Mouse (Mus musculus) megakaryocyte progenitor cell, adult 5-6 weeks (primary cell): ENCODE measurements around the gene Gucd1. TPM values are rescaled to one million over a fixed set of nuclear protein-coding genes. Genes with fewer than 3 reads are reported as not detected.

Experiments
- ATAC-seq: replicated peaks from 2 replicates; pipeline ENCODE4 v1.8.0; 2016; ENCODE audit warnings: mild to moderate bottlenecking, moderate TSS enrichment, inconsistent platforms; ENCODE audit not compliant: poor library complexity
- total RNA-seq, 2 experiments: library from RNA; stranded (forward) in 1 of 2; stranded (reverse) in 1 of 2; fragments of 157-497, 149-512 nt in 1 of 2; fragments of 200-1000 nt in 1 of 2; gene quantifications; 2 replicates each; pipeline versions ENCODE4 v1.2.3 to v1.2.4; 2015 to 2017

The Gucd1 gene
- total RNA-seq, 2 experiments from 2014 or later: 7.3 to 11.2 TPM

DNA sequence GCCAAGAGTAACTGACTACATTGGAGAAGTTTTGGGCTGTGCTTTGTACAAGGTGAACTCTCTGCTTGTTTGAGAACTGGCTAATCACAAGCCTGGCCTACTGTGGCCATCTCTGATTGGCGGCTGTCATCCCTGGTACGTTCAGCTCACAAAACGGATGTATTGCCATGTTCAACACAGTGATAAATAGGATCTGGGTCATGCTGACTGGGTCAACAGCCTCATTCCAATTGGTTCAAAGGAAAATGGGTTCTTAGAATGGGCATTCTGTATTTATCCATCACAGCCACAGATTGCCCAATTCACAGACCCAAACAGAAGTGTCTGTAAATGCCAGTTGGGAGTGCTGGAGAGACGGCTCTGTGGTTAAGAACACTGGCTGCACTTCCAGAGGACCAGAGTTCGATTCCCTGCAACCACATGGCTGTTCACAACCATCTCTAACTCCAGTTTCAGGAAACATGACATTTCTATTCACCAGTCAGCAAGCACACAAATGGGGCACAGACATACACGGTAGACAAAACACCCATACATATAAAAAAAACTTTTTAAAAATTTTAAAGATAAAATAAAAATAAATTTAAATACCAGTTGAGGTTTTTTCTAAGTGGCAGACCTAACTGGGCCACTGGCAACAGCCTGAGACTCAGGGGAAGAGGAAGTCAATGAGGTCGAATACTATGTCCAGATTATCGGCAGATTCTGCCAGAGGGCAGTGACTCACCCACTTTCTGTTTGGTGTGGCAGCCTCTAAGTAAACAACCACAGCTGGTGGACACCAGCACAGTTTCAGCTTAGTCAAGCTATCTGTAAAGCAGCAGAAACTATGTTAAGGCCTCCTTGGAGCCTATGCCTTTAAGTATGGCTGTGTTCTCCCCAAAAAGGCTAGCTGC, 13.3 kb downstream of the Gucd1 start:
- ATAC-seq: peak; percentile 70

DNA sequence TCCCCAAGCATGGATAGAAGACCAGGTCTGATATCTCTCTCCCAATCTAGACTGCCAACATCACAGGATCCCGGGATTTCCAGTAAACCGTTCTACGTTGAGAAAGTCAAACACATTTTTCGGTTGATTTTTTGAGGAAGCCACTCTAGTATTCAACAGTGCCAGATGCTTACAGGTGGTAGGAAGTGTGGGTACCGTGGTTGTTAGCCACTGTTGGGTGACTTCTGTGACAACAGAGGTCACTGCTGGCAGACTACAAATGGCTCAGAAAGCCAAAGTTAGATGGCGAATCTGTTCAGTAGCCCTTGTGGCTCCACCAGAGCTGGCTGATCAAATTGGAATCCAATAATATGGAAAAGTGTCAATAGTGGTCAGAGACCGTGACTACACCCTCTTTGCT, 14.1 kb downstream of the Gucd1 start:
- ATAC-seq: 0 out of 2 replicates have a peak, but pooled peaks have one; percentile 23

DNA sequence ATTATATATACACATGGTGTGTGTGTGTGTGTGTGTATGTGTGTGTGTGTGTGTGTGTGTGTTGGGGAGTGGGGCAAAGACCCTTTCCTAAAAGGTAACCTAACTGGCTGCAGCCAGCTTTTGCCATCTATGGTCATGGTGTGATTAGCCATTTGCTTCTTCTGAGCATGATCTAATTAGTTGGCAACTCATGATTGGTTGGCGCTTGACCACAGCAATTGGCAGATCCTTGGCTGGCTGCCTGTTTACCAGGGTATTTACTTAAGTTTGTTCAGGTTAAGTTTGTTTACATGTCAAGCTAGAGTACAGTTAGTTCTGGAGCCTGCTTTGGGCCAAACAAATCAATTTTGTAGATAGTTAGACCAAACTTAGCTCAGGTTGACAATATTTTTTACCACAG, 16.1 kb downstream of the Gucd1 start:
- no peak for ATAC-seq

DNA sequence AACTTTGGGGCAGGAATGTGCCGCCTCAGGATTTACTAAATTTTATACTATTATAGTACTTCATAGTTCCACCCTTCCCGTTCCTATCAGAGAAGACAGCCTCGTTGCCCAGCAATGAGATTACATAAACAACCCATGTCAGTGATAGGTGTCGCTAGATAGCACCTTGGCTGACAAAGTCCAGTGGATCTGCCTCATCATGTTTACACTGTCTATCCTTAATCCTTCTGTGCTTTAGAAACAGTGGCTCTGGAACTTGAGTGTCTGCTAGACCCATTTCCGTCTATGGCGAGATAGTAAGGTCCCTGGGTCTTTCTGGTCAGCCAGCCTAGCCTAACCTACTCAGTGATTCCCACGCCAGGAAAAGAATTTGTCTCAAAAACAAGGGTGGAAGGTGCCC, 17.4 kb downstream of the Gucd1 start:
- ATAC-seq: peak; percentile 70

DNA sequence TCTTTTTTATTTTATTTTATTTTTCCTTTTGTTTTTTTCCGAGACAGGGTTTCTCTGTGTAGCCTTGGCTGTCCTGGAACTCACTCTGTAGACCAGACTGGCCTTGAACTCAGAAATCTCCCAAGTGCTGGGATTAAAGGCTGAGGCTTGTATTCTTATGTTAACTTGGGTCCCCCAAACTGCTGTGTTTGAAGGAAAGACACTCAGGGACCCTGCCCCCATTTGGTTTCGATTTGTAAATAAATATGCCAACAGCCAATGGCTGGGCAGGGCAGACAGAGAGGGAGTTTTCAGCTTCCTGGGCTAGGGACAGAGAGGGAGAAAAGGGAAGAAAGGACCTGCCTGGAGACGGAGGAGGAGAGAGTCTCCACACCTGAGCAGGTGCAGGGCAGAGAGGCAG, 18.0 kb downstream of the Gucd1 start:
- no peak for ATAC-seq

DNA sequence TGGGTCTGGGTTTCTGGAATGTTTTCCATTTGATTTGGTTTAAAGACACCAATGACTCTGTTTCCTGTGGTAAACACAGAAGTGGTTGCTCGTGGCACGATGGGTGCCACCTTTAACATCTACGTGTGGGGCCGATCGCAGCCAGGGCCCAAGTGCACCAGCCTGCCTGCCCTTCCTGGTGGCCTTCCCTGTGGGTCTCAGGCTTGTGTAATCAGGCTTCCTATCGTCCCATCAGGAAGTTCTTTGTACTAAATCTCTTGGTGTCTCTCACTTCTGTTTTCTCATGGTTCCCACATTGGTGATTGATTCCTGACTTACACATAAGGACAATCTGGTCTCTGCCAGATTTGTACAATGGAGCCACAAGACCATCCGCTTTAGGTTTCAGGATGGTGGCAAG, 18.6 kb downstream of the Gucd1 start:
- peak; percentile 37 for ATAC-seq

DNA sequence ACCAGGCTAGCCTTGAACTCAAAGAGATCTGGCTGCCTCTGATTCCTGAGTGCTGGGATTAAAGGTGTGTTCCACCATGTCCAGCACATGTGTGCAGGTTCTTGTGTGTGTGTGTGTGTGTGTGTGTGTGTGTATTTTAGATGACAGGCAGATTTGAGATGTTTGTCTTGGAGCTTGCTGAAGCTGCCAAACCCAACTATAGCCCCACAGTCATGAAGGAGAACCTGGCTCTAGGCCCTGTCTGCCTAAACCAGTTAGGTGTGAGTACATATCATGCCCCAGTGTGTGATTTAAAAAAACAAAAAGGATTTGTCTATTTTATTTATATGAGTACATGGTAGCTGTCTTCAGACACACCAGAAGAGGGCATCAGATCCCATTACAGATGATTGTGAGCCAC, 21.9 kb downstream of the Gucd1 start:
- ATAC-seq: no peak

DNA sequence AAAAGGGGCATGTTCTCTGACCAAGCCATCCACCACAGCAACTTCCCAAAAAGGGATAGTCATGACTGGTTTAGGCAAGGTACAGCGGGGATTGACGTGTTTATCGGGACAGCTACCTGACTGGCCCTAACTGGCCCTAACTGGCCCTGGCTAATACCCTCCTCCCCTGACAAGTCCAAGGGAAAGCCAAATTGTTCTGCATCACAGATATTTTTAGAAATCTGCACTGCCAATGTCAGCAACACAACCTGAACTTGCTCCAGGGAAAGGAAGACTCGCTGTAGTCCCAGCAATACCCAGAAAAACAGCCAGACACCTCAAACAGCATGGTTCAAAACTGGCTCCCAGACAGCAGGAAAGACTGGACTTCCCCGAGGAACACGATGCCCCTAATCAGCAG, 22.5 kb downstream of the Gucd1 start:
- ATAC-seq: no peak

DNA sequence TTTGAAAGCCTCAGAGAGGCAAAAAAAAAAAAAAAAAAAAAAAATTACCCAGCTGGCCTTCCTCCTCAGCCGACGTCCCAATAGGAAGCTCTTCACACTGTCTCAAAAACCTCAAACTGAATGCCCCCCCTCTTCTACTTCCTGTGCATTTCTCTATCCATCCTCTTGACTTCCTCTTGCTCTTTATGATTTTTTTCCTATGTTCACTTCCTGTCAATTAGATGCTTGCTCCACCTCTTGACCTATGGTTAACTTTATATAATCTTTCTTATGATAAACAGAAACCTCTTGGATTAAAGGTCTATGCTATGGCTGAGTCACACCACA, 25.9 kb downstream of the Gucd1 start:
- peak; percentile 59 for ATAC-seq

DNA sequence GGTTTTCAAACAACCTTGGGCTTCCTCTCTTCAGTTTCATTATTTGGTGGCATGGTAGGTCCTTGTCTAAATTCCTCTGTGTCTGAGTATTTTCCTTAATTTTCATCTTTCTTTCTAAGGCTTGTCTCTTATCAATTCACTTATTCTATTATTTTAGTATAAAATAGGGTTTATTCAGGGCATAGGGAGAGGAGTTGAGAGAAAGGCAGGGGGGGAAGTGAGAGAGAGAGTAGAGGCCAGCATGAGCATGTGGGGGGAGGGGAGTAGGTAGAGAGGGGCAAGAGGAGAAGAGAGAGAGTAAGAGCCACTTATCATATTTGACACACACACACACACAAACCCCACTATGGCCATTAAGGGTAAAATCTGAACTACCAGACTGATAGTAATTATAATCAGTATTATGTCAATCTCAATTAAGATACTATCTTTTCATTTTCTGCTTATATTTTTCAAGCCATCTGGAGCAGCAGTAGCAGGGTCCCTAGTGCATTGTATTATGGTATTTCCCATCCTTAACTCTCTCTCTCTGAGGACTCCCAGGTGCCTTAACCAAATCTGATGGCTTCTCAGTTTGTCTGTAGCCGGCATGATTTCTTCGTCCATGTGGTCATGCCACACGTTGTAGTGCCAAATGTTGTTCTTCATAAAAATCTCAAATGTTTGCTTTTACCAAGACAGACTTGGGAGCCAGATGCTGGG, 26.4 kb downstream of the Gucd1 start:
- ATAC-seq: no peak

DNA sequence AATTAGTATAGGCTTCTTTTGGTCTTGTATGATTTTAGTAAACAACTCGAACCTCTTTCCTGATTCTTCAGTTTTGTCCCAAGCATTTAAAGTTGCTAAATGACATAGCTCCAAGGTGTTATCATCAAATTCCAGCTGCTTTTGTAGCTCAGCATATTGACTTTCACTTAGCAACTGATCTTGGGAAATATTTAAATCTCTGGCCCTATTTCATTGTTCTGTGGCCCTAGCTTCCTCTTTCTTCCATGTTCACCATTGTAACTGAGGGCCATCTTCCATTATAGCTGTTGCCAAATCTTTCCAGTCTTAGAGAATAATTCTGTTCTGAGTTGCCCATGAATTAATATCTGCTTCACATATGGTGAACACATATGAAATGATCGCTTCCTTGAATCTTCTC, 27.0 kb downstream of the Gucd1 start:
- ATAC-seq: peak; percentile 56

DNA sequence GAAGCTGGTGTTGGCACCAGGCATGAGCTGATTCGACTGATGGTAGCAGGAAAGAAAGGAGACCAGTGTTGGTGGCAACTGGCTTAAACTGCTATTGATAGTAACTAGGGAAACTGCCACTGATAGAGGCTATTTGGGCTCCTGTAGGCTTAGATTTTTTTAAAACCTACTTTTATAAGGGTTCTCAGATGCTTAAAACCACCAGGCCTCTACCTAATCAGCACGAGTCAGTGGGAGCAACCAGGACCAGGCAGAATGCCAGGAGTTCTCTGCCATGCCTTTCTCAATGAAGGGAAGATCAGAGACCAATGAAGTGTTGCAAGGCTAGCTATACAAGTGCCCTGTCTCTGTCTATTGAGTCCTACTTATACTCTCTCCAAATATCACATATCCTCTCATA, 28.2 kb downstream of the Gucd1 start:
- ATAC-seq: peak; percentile 48

DNA sequence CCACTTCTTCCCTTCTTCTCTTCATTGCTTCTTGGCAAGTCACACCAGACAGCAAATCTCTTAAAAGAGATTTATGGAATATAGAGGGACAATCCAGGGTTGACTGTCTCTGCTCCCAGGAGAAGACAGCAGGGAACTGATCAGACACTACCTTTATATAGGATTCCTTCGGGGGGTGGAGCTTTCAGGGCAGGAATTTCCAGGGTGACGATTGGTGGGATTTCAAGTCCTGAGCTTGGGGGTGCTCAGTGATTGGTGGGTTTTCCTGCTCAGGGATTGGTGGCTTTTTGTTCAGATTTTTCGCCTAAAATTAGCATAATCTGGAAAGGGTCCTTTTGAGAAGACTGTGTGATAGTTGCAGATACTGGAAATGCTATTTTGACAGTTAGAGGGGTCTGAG, 30.6 kb downstream of the Gucd1 start:
- no peak for ATAC-seq

DNA sequence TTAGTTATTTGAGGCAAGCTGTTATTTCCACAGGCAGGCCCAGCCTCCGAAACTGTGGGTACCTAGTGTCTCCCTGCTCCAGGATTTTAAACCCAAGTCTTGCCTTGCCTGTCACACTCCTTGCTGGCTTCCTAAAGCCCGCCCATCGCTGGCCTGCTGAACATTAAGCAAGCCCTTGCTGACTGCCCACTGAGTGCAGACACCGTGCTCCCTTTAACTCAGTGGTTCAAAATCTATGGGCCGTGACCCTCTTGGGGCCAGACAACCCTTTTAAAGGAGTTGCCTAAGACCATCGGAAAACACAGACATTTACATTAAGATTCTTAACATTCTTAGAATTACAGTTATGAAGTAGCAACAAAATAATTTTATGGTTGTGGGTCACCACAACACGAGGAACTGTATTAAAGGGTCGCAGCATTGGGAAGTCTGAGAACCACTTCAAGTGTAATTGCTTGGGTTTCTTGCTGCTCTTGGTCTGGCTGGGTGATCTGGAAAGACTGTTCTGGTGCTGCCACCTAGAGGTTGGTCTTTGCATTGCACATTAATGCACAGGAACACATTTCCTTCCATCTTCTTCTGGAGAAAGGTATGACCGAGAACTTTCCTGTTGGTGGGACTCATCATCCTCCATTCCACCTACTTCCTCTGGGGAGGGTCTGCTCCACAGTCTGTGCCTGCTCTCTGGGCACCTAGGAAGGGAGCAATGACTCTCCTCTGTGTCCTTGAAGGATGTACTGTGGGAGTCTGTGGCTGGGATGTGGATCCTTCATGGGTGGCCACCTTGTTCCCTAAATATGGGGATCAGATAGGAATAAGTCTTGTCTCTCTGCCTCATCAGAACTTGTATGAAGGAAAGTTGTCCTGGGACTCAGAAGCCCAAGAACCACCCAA, 31.4 kb downstream of the Gucd1 start:
- peak; percentile 78 for ATAC-seq

DNA sequence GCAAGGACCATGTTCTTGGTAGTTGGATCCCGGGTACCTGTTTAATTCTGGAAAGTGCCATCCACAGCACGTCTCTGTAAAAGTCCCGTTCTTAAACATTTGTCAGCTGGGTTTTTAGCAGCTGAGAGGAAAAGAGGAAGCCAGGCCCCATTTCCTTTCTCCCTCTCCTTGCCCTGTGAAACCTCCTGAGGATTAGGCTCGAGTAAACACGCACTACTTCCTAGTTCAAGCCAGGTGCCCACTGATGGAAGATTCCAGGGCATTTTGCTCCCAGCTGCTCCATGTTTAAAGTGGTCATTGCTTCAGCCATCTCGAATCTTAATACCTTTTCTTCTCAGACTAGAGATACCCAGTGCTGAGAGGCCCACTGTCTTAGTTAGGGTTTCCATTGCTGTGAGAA, 33.0 kb downstream of the Gucd1 start:
- ATAC-seq: peak; percentile 52

DNA sequence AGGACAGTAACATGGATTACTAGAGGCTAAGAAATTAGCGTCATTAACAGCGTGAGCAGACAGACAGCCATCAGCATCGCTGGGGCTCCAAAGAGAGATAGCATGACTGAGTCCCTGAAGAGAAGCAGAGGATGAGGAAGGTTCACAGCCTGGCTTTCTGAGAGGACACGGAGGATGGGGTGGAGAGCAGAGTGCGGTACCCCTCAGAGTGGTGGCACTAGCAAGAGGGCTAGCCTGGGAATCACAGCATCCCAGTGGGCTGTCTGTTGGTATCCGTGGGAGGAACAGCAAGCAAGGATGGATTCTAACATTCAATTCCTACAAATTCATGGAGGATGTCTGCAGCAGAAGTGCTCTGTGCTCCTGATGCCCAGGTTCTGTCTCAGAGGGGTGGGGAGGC, 33.7 kb downstream of the Gucd1 start:
- ATAC-seq: no peak

DNA sequence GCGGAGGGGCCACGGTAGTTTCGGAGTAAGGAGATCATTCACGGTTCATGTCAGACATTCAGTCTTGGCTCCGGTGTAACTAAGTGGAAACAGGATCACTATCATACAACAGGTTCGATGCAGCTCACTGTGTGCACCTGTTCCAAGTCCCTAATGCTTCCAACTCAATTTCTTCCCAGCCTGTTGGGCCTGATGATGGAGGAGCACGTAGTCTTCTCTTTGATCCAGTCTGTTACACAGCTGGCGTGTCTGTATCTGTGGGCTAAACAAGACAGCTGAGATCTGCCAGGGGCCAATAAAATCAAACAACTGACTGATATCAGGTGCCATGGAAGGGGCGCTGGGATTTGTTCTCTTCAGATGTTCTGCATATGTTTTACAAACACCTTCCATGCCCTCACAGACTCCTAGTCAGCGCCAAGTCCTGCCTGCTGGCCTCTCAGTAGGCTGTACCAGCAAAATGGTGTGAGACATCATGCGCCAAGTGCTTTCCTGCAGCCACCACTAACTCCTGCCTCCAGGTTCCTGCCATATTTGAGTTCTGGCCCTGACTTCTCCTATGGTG, 34.8 kb downstream of the Gucd1 start:
- ATAC-seq: no peak

DNA sequence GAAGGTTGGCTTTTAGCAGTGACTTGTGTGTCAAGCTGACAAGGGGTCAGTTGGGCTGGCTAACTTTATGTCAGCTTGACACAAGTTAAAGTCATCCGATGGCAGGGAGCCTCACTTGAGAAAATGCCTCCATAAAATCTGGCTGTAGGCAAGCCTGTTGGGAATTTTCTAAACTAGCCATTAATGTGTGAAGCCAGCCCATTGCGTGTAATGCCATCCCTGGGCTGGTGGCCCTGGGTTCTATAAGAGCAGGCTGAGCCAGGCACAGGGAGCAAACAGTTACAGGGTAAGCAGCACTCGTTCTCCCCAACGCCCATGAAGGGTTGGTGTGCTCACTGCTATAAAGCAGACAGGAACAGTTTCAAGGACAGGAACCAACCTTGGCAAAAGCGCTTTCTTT, 35.5 kb downstream of the Gucd1 start:
- no peak for ATAC-seq

DNA sequence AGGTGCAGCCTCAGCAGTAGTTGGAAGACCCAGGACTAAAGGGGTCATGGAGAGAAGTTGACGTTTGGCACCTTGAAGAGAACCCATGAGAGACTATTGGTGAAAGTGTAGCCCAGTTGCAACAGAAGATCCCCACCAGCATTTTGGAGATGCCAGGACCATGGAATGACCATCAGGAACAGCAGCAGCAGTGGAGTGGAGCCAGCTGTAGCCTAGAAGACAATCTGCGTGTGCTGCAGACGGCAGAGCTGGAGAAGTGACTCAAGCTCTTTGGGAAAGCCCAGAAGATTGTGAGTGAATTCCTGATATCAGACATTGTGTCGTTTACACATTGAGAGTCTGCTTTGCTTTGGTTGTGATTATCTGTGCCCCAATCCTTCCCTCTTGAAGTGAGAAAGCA, 36.1 kb downstream of the Gucd1 start:
- no peak for ATAC-seq

DNA sequence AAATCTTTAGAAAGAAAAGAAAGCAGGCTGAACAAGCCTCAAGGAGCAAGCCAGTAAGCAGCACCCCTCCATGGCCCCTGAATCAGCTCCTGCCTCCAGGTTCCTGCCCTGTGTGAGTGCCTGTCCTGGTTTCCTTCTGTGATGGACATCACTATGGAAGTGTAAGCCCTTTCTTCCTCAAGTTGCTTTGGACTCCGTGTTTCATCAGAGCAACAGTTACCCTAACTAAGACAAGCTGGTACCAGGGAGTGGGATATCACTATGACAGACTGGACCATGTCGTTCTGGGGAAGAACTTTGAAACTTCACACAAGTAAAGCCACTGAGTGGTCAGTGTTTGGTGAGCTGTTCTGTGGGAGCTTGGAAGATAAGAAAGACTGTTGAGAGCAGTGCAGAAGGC, 37.8 kb downstream of the Gucd1 start:
- no peak for ATAC-seq

DNA sequence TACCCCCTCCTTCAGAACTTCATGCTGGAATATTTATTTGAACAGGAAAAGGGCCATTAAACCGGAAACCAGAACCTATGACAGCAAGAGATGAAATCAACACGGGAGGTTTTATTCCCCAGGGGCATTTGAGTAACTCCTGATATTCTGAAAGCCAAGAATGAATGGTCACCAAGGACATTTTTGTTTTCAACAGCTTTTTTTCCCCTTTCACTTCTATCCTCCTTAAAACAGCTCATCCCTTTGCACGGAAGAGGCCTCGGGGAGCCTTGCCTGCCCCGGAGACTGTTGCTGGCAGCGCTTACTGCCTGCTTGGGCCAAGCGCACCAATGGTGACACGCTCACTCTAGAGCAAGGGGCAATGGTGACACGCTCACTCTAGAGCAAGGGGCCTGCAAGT, 40.7 kb downstream of the Gucd1 start:
- no peak for ATAC-seq
